Comparison of ENCODE assay signal across 18 mouse cellular contexts in genomic region chr4:116786587-116786986, GRCm38 (mm10). TPM values are rescaled to one million over a fixed set of nuclear protein-coding genes. Genes with fewer than 3 reads are reported as not detected.
A peak's percentile ranks its signal among the peaks of the same experiment; 100 is the strongest.
DNase-seq lines count a peak whose midpoint lies in the region; TF ChIP-seq lines count a peak whose summit lies in the region.
"Had no signal": no experiment of that assay in that cellular context is flagged by ENCODE, and none has a peak within 500 bp of the region (broad histone marks: within the 10 kb centered on the region; RNA-seq: fewer than 3 reads in every experiment).

No protein-coding gene starts in this region.

- no peak for TF ChIP-seq EP300 in CH12.LX (IDR thresholded peaks at IDR 0.05; ENCODE audit: low read length)

- TF ChIP-seq POLR2A in CH12.LX (IDR thresholded peaks at IDR 0.05; ENCODE audit: low read depth, low read length): no peak
- no peak for TF ChIP-seq POLR2A in bone marrow, adult 2 months (IDR thresholded peaks at IDR 0.05; ENCODE audit: borderline replicate concordance, control insufficient read depth, low read depth, low read length)

- no peak overlapping the region for H3K4me3 ChIP-seq in layer of hippocampus, adult 2 months
- H3K4me3 ChIP-seq in CH12.LX (replicated peaks in 1 of 3; ENCODE audit: low read depth in 2 of 3, low read length in 2 of 3, poor library complexity in 1 of 3): no peak overlapping the region
- no peak overlapping the region for H3K4me3 ChIP-seq in bone marrow, adult 2 months (replicated peaks; ENCODE audit: control insufficient read depth, low read depth, low read length)
- H3K4me3 ChIP-seq: embryonic facial prominence, embryonic 10.5 days; midbrain, embryonic 15.5 days; stomach, embryonic 15.5 days had no signal

- TF ChIP-seq RAD21 in CH12.LX (IDR thresholded peaks at IDR 0.05; ENCODE audit: low read depth, low read length): peak; percentile 20

- no peaks in the 10 kb centered on the region for H3K27me3 ChIP-seq in CH12.LX (replicated peaks)
- H3K27me3 ChIP-seq: midbrain, embryonic 15.5 days; stomach, embryonic 15.5 days had no signal

- peak; percentile 62 for TF ChIP-seq CTCF in layer of hippocampus, adult 2 months (conservative IDR thresholded peaks at IDR 0.05)
- peak; percentile 10 to 44; a peak in 2 of 4 replicates for TF ChIP-seq CTCF in CH12.LX (conservative IDR thresholded peaks at IDR 0.05 in 1 of 2, IDR thresholded peaks at IDR 0.05 in 1 of 2; ENCODE audit: low read depth in 2 of 2, low read length in 2 of 2)
- TF ChIP-seq CTCF in bone marrow, adult 2 months (IDR thresholded peaks at IDR 0.05; ENCODE audit: control insufficient read depth, insufficient read depth, low read length): peak; percentile 32; the same call in 1 of the 2 replicates

- in situ Hi-C loops in CH12.LX (cut with MboI; ENCODE audit: low pct_ligation_motif_present, low pct_unique_long_range_greater_than_20kb, low sequenced_read_pairs): loop anchor here (5.0 kb wide), 1 partner anchor 69 kb away; no protein-coding TSS in a partner anchor

- H3K4me1 ChIP-seq in CH12.LX (ENCODE audit: control insufficient read depth in 1 of 2, insufficient read depth in 2 of 2): peaks cover 0 to 12% of the 10 kb centered on the region in 2 experiments; a peak in 2 of 4 replicates
- no peaks in the 10 kb centered on the region; the same call in 1 of the 2 replicates for H3K4me1 ChIP-seq in bone marrow, adult 2 months (ENCODE audit: control insufficient read depth, insufficient read depth, low read length)

- H3K79me2 ChIP-seq in CH12.LX (replicated peaks; ENCODE audit: control insufficient read depth, extremely low read depth, insufficient read depth, poor library complexity, severe bottlenecking): no peaks in the 10 kb centered on the region

- no peaks in the 10 kb centered on the region for H3K36me3 ChIP-seq in CH12.LX (replicated peaks in 1 of 2; ENCODE audit: control insufficient read depth in 1 of 2, insufficient read depth in 1 of 2, low read length in 1 of 2)
- H3K36me3 ChIP-seq: embryonic facial prominence, embryonic 10.5 days; midbrain, embryonic 15.5 days; stomach, embryonic 15.5 days had no signal

- H3K9me3 ChIP-seq in CH12.LX (replicated peaks; ENCODE audit: low read length): peaks cover 3% of the 10 kb centered on the region
- H3K9me3 ChIP-seq: midbrain, embryonic 15.5 days; stomach, embryonic 15.5 days had no signal

- DNase-seq in layer of hippocampus, adult 2 months (ENCODE audit: low spot score in 2 of 2): no peak
- DNase-seq in layer of hippocampus, adult 18-20 months (ENCODE audit: low spot score in 2 of 2): no peak
- DNase-seq in 416B (ENCODE audit: low read depth): peak; percentile 36
- DNase-seq in CH12.LX (ENCODE audit: extremely low read depth): no peak
- DNase-seq in thymus, adult 18-20 months: no peak
- no peak for DNase-seq in layer of hippocampus, postnatal 25 days (ENCODE audit: extremely low spot score in 1 of 2, low spot score in 1 of 2)
- DNase-seq in urinary bladder, postnatal 10 days (ENCODE audit: low spot score): no peak
- DNase-seq: adrenal gland, adult 8-10 months; cerebellum, postnatal 10 days; heart, postnatal 14 days; kidney, postnatal 36 days; right cerebral cortex, postnatal 4 days; thymus, postnatal 4 days had no signal

- no peak overlapping the region for H3K9ac ChIP-seq in CH12.LX (ENCODE audit: insufficient read depth, low read depth)
- H3K9ac ChIP-seq: midbrain, embryonic 15.5 days; stomach, embryonic 15.5 days had no signal

- H3K27ac ChIP-seq in layer of hippocampus, adult 2 months: no peak overlapping the region
- H3K27ac ChIP-seq in CH12.LX (ENCODE audit: insufficient read depth, low read depth): no peak overlapping the region
- no peak overlapping the region for H3K27ac ChIP-seq in bone marrow, adult 2 months (ENCODE audit: control insufficient read depth, insufficient read depth, low read depth, low read length, poor library complexity)
- H3K27ac ChIP-seq: embryonic facial prominence, embryonic 10.5 days; midbrain, embryonic 15.5 days; stomach, embryonic 15.5 days had no signal

- 90% methylated on average over 1 of the region's 1 CpGs for WGBS in bone marrow, adult 2 months

- H3K4me2 ChIP-seq in CH12.LX (ENCODE audit: insufficient read depth, low read depth, poor library complexity, severe bottlenecking): no peak overlapping the region
- H3K4me2 ChIP-seq: midbrain, embryonic 15.5 days; stomach, embryonic 15.5 days had no signal

- dilution Hi-C loops in CH12.LX (cut with MboI; ENCODE audit: extremely low pct_ligation_motif_present, extremely low pct_unique_long_range_greater_than_20kb, low sequenced_read_pairs): no loop called here

TF ChIP-seq in CH12.LX, 34 proteins besides CTCF, POLR2A, EP300 and RAD21:
- TF ChIP-seq USF2 (conservative IDR thresholded peaks at IDR 0.05; ENCODE audit: low read depth, low read length): no peak
- no peak for TF ChIP-seq RCOR1 (conservative IDR thresholded peaks at IDR 0.05; ENCODE audit: low read depth, low read length)
- TF ChIP-seq UBTF (IDR thresholded peaks at IDR 0.05; ENCODE audit: low read depth, low read length): no peak
- TF ChIP-seq E2F4 (IDR thresholded peaks at IDR 0.05; ENCODE audit: insufficient replicate concordance, low read depth, low read length): no peak
- no peak for TF ChIP-seq KAT2A (IDR thresholded peaks at IDR 0.05; ENCODE audit: insufficient replicate concordance, low read length)

RNA-seq across cellular contexts. Expression of gene Toe1, which starts 20.9 kb away (rescaled TPM):
- total RNA-seq in layer of hippocampus, adult 2 months (2021): 10 to 100 TPM; 14.0 to 16.2 TPM
- 10 to 100 TPM; 12.9 TPM for total RNA-seq in layer of hippocampus, adult 18-20 months (2021)
- total RNA-seq in CH12.LX (2012; rRNA removed) (31.3 and 39.0 TPM in 2 replicates), CH12.LX (2014; rRNA removed) (45.2 and 47.8 TPM in 2 replicates)
- polyA plus RNA-seq in CH12.LX (2012; ENCODE audit: insufficient read length, low read depth): 37.0 and 40.3 TPM in 2 replicates
- 8.8 and 11.9 TPM in 2 replicates for polyA plus RNA-seq in bone marrow, adult 2 months (2011; ENCODE audit: insufficient read depth, insufficient read length, low replicate concordance, missing spikeins)
- total RNA-seq in layer of hippocampus, postnatal 25 days (2021): 10 to 100 TPM; 12.0 to 13.1 TPM

RNA-seq across cellular contexts. Expression of gene Mutyh, which starts 20.9 kb away (rescaled TPM):
- 1 to 10 TPM; 3.1 to 3.2 TPM for total RNA-seq in layer of hippocampus, adult 2 months (2021)
- total RNA-seq in layer of hippocampus, adult 18-20 months (2021): 1 to 10 TPM; 3.5 to 3.8 TPM
- total RNA-seq in CH12.LX (2012; rRNA removed) (11.2 and 12.1 TPM in 2 replicates), CH12.LX (2014; rRNA removed) (12.5 and 15.7 TPM in 2 replicates)
- 10.5 and 13.1 TPM in 2 replicates for polyA plus RNA-seq in CH12.LX (2012; ENCODE audit: insufficient read length, low read depth)
- 3.2 and 25.9 TPM in 2 replicates for polyA plus RNA-seq in bone marrow, adult 2 months (2011; ENCODE audit: insufficient read depth, insufficient read length, low replicate concordance, missing spikeins)
- 1 to 10 TPM; 3.1 to 5.4 TPM for total RNA-seq in layer of hippocampus, postnatal 25 days (2021)

RNA-seq across cellular contexts. Expression of gene Hpdl, which starts 34.9 kb away (rescaled TPM):
- total RNA-seq in layer of hippocampus, adult 2 months (2021): 1 to 10 TPM; 6.4 to 6.9 TPM
- total RNA-seq in layer of hippocampus, adult 18-20 months (2021): 1 to 10 TPM; 4.3 to 5.5 TPM
- total RNA-seq in CH12.LX (2012; rRNA removed) (1.2 and 1.6 TPM in 2 replicates), CH12.LX (2014; rRNA removed) (0.20 and 0.31 TPM in 2 replicates)
- polyA plus RNA-seq in CH12.LX (2012; ENCODE audit: insufficient read length, low read depth): 0.59 and 0.67 TPM in 2 replicates
- not detected in 2 replicates for polyA plus RNA-seq in bone marrow, adult 2 months (2011; ENCODE audit: insufficient read depth, insufficient read length, low replicate concordance, missing spikeins)
- total RNA-seq in layer of hippocampus, postnatal 25 days (2021): 1 to 10 TPM; 4.8 to 5.0 TPM
- polyA plus RNA-seq: macrophage had no signal
